Mouse (Mus musculus) embryonic fibroblast, embryonic 13.5 days (primary cell): ENCODE data around the gene Pck2. TPM values are rescaled to one million over a fixed set of nuclear protein-coding genes. Genes with fewer than 3 reads are reported as not detected.

Experiments
- H3K27ac ChIP-seq: 2 replicates; pipeline ENCODE4 v1.5.1; 2012; ENCODE audit warnings: low read length, control low read depth, inconsistent platforms; ENCODE audit not compliant: insufficient read depth
- H3K4me1 ChIP-seq: 2 replicates; pipeline ENCODE4 v1.6.1; 2011; ENCODE audit warnings: low read length; ENCODE audit not compliant: control insufficient read depth, insufficient read depth
- H3K4me3 ChIP-seq: 2 replicates; pipeline ENCODE4 v1.5.1; 2011; ENCODE audit warnings: mild to moderate bottlenecking, control low read depth, low read length; ENCODE audit not compliant: insufficient read depth
- CTCF ChIP-seq: IDR thresholded peaks from 2 replicates; pipeline ENCODE4 v1.5.1; 2011; ENCODE audit warnings: mild to moderate bottlenecking, control low read depth, low read length, moderate library complexity, borderline replicate concordance; ENCODE audit not compliant: insufficient read depth
- POLR2A ChIP-seq: IDR thresholded peaks from 2 replicates; pipeline ENCODE4 v1.6.1; 2011; ENCODE audit warnings: low read depth, mild to moderate bottlenecking, control low read depth, low read length, moderate library complexity
- polyA plus RNA-seq: library from polyadenylated mRNA; stranded (reverse); fragments of >200 nt; gene quantifications from 2 replicates; pipeline ENCODE4 v1.2.4, GENCODE M21; 2011; ENCODE audit warnings: low read depth; ENCODE audit not compliant: missing spikeins, insufficient read length

Gene Pck2
- polyA plus RNA-seq, 1 experiment, result 151 TPM

DNA sequence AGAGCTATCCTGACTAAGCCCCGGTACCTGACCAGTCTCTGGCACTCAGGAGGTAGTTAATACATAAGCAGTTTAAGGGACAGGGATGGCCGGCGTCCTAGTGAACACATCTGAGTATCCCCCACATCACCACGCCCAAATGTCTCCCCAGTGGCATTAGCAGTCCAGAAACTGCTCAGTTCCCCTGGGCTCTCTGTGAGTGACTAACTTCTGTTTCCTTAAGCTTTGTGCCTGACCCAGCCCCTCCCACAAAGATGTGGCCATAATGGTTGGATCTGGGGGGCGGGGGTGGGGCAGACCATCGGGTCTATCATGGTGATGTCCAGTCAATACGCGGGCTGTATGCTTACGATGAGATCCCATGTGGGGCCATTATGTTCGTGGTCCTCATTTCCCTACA, 30.5 kb upstream of the Pck2 start:
- H3K4me1 ChIP-seq, result no peaks in the 10 kb centered on the region
- TF ChIP-seq CTCF (no peak), POLR2A (no peak)
- no peak overlapping the region for H3K4me3 ChIP-seq
- no peak overlapping the region for H3K27ac ChIP-seq

GRCm38 (mm10) chr14:55510125-55510731, 29.8 kb upstream of the Pck2 start, which contains the start of gene Cpne6:
TSS of gene Cpne6 (plus strand) at chr14:55510445.
- Histone ChIP-seq H3K27ac (no peak within 1 kb of the TSS), H3K4me3 (no peak within 1 kb of the TSS), H3K4me1 (no peaks in the 10 kb centered on the region)
- TF ChIP-seq CTCF (no peak), POLR2A (no peak)

DNA sequence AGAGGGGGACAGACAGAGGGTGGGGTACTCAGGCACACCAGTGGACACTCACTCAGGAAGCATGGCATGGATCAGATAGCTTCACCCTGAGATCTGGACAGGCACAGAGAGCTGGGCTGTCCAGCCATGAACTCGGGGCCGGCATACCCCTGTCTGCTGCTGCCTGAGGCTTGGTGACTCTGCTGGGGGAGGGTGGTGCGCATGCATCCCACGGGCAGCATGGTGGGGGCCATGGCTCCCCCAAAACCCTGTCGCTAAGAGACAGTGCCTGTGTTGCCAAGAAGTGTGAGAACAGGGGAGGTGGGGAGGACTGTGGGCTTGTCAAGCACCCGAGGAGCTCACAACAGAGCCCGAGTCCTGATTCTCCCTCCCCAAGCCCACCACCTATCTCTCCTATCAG, 29.0 kb upstream of the Pck2 start:
- no peak overlapping the region for H3K4me3 ChIP-seq
- no peak overlapping the region for H3K27ac ChIP-seq
- TF ChIP-seq CTCF, result no peak
- no peak for TF ChIP-seq POLR2A
- no peaks in the 10 kb centered on the region for H3K4me1 ChIP-seq

DNA sequence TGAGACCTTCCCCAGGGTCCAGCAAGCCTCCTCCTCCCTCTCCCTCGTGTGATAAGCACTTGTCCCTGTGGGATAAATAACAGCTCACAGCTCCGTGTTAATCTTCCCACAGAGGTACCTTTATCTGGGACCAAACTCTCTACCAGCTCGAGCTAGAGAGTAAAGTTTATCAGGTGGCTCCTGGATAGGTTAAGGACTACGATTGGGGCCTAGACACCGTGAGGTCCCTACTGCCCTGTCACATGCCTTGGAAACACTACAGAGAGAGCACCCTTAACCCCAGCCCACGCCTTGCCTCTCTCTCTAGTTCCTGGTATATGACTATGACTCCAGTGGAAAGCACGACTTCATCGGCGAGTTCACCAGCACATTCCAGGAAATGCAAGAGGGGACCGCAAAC, 26.1 kb upstream of the Pck2 start:
- Histone ChIP-seq H3K4me3 (no peak overlapping the region), H3K4me1 (no peaks in the 10 kb centered on the region), H3K27ac (no peak overlapping the region)
- TF ChIP-seq POLR2A, result no peak
- no peak for TF ChIP-seq CTCF

GRCm38 (mm10) chr14:55515846-55516245, 24.2 kb upstream of the Pck2 start:
- Histone ChIP-seq H3K4me1 (no peaks in the 10 kb centered on the region), H3K4me3 (no peak overlapping the region), H3K27ac (no peak overlapping the region)
- no peak for TF ChIP-seq POLR2A
- TF ChIP-seq CTCF, result no peak

- Histone ChIP-seq H3K4me3 (no peak overlapping the region), H3K4me1 (no peaks in the 10 kb centered on the region), H3K27ac (no peak overlapping the region)
- TF ChIP-seq CTCF, result no peak
- no peak for TF ChIP-seq POLR2A
Observed at GRCm38 (mm10) chr14:55518897-55519296, 21.2 kb upstream of the Pck2 start.

- Histone ChIP-seq H3K4me3 (no peak overlapping the region), H3K4me1 (no peaks in the 10 kb centered on the region), H3K27ac (no peak overlapping the region)
- no peak for TF ChIP-seq CTCF
- no peak for TF ChIP-seq POLR2A
Observed at GRCm38 (mm10) chr14:55519604-55520003, 20.5 kb upstream of the Pck2 start.

DNA sequence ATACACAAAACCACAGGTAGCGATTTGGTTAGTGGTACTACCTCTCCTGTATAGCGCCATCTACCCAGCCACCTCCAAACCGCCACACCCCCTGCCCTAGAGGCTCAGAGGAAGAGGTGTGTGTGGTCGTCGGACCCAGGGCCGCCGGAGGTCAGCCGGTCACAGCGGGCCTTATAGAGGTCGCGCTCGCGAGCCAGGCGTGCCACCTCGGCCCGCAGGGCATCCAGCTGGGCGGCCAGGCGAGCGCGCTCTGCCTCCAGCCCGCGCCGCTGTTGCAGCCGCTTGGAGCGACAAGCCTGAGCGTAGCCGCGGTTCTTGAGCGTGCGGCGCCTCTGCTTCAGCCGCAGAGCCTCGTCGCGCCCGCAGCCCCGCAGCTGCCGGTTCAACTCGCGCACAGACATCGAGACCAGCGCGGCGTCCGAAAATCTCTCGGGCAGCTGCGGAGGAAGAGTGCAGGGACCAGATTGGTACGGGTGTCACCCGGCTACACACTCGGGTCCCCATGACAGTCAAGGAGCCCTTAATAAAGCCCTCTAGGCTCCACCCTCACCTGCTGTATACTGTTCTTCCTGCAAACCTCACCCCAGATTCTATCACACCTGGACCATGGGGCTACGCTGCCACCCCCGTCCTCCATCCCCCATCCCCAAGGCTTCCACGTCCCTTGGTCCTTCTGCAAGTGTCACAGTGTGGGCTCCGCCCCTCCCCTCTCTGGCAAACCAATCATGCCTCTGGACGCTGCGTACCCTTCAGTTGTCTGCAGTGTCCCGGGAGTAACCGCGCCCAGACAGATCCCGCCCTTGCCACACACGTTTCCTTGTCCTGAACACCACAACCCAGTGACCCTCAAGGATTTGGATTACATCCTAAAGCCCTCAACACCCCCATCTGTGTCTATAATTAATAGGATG, 19.4 kb upstream of the Pck2 start:
- no peak for TF ChIP-seq POLR2A
- no peak for TF ChIP-seq CTCF
- Histone ChIP-seq H3K4me1 (no peaks in the 10 kb centered on the region), H3K27ac (no peak overlapping the region), H3K4me3 (peak overlapping the region; percentile 36)

GRCm38 (mm10) chr14:55524062-55524461, 16.0 kb upstream of the Pck2 start:
- TF ChIP-seq POLR2A, result no peak
- TF ChIP-seq CTCF, result no peak
- Histone ChIP-seq H3K4me1 (no peaks in the 10 kb centered on the region), H3K27ac (no peak overlapping the region)

DNA sequence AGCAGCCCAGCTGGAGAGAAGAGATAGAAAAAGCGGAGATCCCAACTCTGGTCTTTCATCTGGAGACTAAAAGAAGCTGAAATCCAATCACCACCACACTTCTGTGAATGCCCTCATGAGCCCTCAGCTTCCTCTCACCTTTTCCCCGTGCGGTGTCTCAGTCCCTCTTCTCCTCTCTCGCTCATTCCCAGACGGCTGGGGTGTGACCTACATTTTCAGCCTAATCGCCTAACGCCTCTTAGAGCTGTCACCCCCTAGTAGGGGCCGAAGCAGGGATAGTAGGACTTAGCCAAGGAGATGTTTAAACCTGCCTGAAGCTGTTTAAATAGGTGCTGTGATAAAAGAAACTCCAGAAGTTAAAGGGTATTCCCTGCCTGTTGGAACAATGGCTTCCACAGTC, 15.3 kb upstream of the Pck2 start, which contains the start of gene Nrl:
TSS of gene Nrl (minus strand) at position 197 of the 400 bp plus-strand sequence.
- Histone ChIP-seq H3K4me3 (no peak within 1 kb of the TSS), H3K4me1 (no peaks in the 10 kb centered on the region), H3K27ac (no peak within 1 kb of the TSS)
- no peak for TF ChIP-seq POLR2A
- TF ChIP-seq CTCF, result no peak

More at GRCm38 (mm10) chr14:55524062-55524461, 16.0 kb upstream of the Pck2 start:
- no peak overlapping the region for H3K4me3 ChIP-seq

- no peaks in the 10 kb centered on the region for H3K4me1 ChIP-seq
- TF ChIP-seq POLR2A (no peak), CTCF (no peak)
- H3K27ac ChIP-seq, result no peak overlapping the region
- H3K4me3 ChIP-seq, result no peak overlapping the region
Observed at GRCm38 (mm10) chr14:55526674-55527073, 13.4 kb upstream of the Pck2 start.
